Mouse (Mus musculus) stomach, embryonic 16.5 days (tissue): Measurements from ENCODE around the gene Eif3b. TPM values are rescaled to one million over a fixed set of nuclear protein-coding genes. Genes with fewer than 3 reads are reported as not detected.

Experiments
- ATAC-seq: fragments of 200-750 bp; cut with Nextera tagmentation; 2 replicates; pipeline ENCODE4 v1.8.0; 2017; ENCODE audit warnings: moderate number of reproducible peaks, moderate TSS enrichment; ENCODE audit not compliant: insufficient read depth, low FRiP score
- H3K27ac ChIP-seq: fragments of 300-500 bp; sonication (generic); 2 replicates; pipeline ENCODE4 v1.5.1; 2014; ENCODE audit warnings: low read length
- H3K27me3 ChIP-seq: fragments of 300-500 bp; sonication (generic); 2 replicates; pipeline ENCODE4 v1.6.1; 2014; ENCODE audit warnings: low read length, control low read depth, mixed read lengths; ENCODE audit not compliant: control insufficient read depth, insufficient read depth
- H3K36me3 ChIP-seq: fragments of 300-500 bp; sonication (generic); 2 replicates; pipeline ENCODE4 v1.6.1; 2014; ENCODE audit warnings: low read length; ENCODE audit not compliant: control insufficient read depth, insufficient read depth
- H3K4me1 ChIP-seq: fragments of 300-500 bp; sonication (generic); 2 replicates; pipeline ENCODE4 v1.6.1; 2014; ENCODE audit warnings: low read length, control low read depth, mixed read lengths; ENCODE audit not compliant: control insufficient read depth, insufficient read depth
- H3K4me2 ChIP-seq: fragments of 300-500 bp; sonication (generic); 2 replicates; pipeline ENCODE4 v1.6.1; 2014; ENCODE audit warnings: low read depth, low read length, mixed read lengths
- H3K4me3 ChIP-seq: fragments of 300-500 bp; sonication (generic); replicated peaks from 2 replicates; pipeline ENCODE4 v1.5.1; 2014; ENCODE audit warnings: mild to moderate bottlenecking, low read length
- H3K9ac ChIP-seq: fragments of 300-500 bp; sonication (generic); 2 replicates; pipeline ENCODE4 v1.6.1; 2014; ENCODE audit warnings: low read length
- H3K9me3 ChIP-seq: fragments of 300-500 bp; sonication (generic); replicated peaks from 2 replicates; pipeline ENCODE4 v1.6.1; 2016; ENCODE audit warnings: low read length, control low read depth; ENCODE audit not compliant: control insufficient read depth
- WGBS: fragments of 180-500 bp; shearing (Covaris S2); extraction: QIAGEN DNeasy Blood & Tissue Kit; methylation state at CpG from one replicate; pipeline ENCODE4 v1.1.7; 2014; 5-methylcytosine and 5-hydroxymethylcytosine counted together
- polyA plus RNA-seq: library from polyadenylated mRNA; unstranded; fragments of >200 nt; fragmentation: Nextera tagmentation; extraction: Ambion mirVana; gene quantifications from 2 replicates; pipeline ENCODE4 v1.2.1, GENCODE M21; 2015

The Eif3b gene
- polyA plus RNA-seq, 1 experiment from 2014 or later = 72.7 TPM

DNA sequence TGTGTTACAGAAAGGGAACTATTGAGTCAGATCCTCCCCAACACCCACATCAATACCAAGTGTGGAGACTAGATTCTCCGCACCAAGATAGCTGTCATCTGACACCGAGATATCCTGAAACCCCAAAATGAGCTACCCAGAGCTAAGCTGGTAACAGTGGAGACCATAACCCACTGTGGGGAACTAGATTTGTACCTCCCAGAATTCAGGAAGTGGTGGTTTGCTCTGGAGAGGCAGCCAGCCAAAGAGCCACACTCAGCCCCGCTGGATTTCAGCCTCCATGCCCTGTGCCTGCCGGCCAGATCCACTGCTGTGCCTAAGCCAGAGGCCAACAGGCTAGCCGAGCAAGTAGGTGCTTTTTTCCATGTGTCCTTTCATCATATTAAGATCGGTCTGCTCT lies 39.8 kb upstream of the Eif3b start:
- Histone ChIP-seq H3K9me3 (no peaks in the 10 kb centered on the region), H3K9ac (no peak overlapping the region), H3K27ac (no peak overlapping the region), H3K36me3 (no peaks in the 10 kb centered on the region), H3K27me3 (no peaks in the 10 kb centered on the region), H3K4me3 (no peak overlapping the region), H3K4me2 (no peak overlapping the region), H3K4me1 (peaks cover 5% of the 10 kb centered on the region)
- ATAC-seq = no peak
- 68% methylated on average over 6 of the region's 6 CpGs for WGBS

GRCm38 (mm10) chr5:140381156-140381555 lies 38.0 kb upstream of the Eif3b start:
- H3K27me3 ChIP-seq = no peaks in the 10 kb centered on the region
- H3K36me3 ChIP-seq = no peaks in the 10 kb centered on the region
- H3K4me3 ChIP-seq = no peak overlapping the region
- ATAC-seq = no peak
- no peaks in the 10 kb centered on the region for H3K9me3 ChIP-seq
- H3K4me1 ChIP-seq = peaks cover 5% of the 10 kb centered on the region
- 88% methylated on average over 7 of the region's 7 CpGs for WGBS
- H3K4me2 ChIP-seq = no peak overlapping the region
- no peak overlapping the region for H3K27ac ChIP-seq
- no peak overlapping the region for H3K9ac ChIP-seq

- no peak overlapping the region for H3K4me2 ChIP-seq
- no peaks in the 10 kb centered on the region for H3K9me3 ChIP-seq
- no peaks in the 10 kb centered on the region for H3K27me3 ChIP-seq
- H3K27ac ChIP-seq = no peak overlapping the region
- no peaks in the 10 kb centered on the region for H3K36me3 ChIP-seq
- no peak overlapping the region for H3K4me3 ChIP-seq
- peaks cover 5% of the 10 kb centered on the region for H3K4me1 ChIP-seq
- WGBS = 89% methylated on average over 6 of the region's 6 CpGs
- ATAC-seq = no peak
- no peak overlapping the region for H3K9ac ChIP-seq
Observed at GRCm38 (mm10) chr5:140382688-140383087, 36.4 kb upstream of the Eif3b start.

DNA sequence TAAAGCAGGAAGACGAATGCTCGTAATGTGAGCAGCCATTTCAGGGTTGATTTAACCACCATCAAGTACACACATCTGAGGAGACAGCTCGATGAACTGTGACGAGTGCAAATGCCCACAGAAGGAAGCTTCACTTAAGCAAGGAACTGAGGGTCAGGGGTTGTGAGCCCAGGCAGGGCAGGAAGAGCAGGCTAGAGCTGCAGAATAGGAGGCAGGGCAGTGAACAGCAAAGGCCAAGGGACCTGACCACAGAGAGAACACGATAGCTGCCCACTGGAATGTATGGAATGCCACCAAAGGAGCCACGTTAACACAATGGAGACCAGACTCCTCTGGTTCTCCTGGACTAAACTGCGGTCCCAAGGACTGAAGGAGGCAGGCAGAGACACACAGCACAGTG lies 35.6 kb upstream of the Eif3b start:
- Histone ChIP-seq H3K4me1 (peaks cover 12% of the 10 kb centered on the region), H3K27me3 (no peaks in the 10 kb centered on the region), H3K9ac (0 out of 2 replicates have a peak overlapping the region, but pooled peaks have one; percentile 28), H3K9me3 (no peaks in the 10 kb centered on the region), H3K4me2 (no peak overlapping the region), H3K4me3 (no peak overlapping the region), H3K27ac (no peak overlapping the region), H3K36me3 (no peaks in the 10 kb centered on the region)
- 22% methylated on average over 7 of the region's 7 CpGs for WGBS
- no peak for ATAC-seq

DNA sequence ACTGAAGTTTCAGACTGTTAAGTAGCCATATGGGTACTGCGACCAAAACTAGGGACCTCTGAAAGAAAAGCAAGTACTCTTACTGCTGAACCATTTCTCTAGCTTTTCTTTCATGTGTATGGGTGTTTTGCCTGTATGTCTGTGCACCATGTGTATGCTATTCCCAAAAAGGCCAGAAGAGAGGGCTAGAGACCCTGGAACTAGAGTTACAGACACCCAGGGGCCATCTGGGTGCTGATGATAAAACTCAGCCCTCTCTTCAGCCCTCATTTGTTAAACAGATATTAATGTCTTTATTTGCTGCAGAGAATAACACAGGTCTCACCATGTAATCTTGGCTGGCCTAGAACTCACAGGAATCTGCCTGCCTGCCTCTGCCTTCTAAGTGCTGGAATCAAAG lies 34.7 kb upstream of the Eif3b start:
- WGBS = 93% methylated on average over 1 of the region's 1 CpGs
- Histone ChIP-seq H3K9me3 (no peaks in the 10 kb centered on the region), H3K27ac (no peak overlapping the region), H3K4me3 (no peak overlapping the region), H3K4me2 (no peak overlapping the region), H3K9ac (no peak overlapping the region), H3K36me3 (no peaks in the 10 kb centered on the region), H3K4me1 (peaks cover 15% of the 10 kb centered on the region), H3K27me3 (no peaks in the 10 kb centered on the region)
- ATAC-seq = no peak

GRCm38 (mm10) chr5:140387236-140387635 lies 31.9 kb upstream of the Eif3b start:
- Histone ChIP-seq H3K9ac (no peak overlapping the region), H3K27me3 (no peaks in the 10 kb centered on the region), H3K4me1 (peaks cover 17% of the 10 kb centered on the region), H3K4me2 (no peak overlapping the region), H3K9me3 (no peaks in the 10 kb centered on the region), H3K4me3 (no peak overlapping the region), H3K36me3 (no peaks in the 10 kb centered on the region), H3K27ac (no peak overlapping the region)
- 84% methylated on average over 7 of the region's 7 CpGs for WGBS
- no peak for ATAC-seq

- H3K4me2 ChIP-seq = peak overlapping the region; percentile 98
- H3K27me3 ChIP-seq = no peaks in the 10 kb centered on the region
- H3K27ac ChIP-seq = no peak overlapping the region
- H3K4me1 ChIP-seq = peaks cover 17% of the 10 kb centered on the region
- WGBS = 64% methylated on average over 12 of the region's 12 CpGs
- H3K36me3 ChIP-seq = no peaks in the 10 kb centered on the region
- H3K9me3 ChIP-seq = no peaks in the 10 kb centered on the region
- peak overlapping the region; percentile 70 for H3K4me3 ChIP-seq
- no peak for ATAC-seq
- peak overlapping the region; percentile 81 for H3K9ac ChIP-seq
Observed at GRCm38 (mm10) chr5:140387816-140388510, 31.2 kb upstream of the Eif3b start.

- H3K27me3 ChIP-seq = no peaks in the 10 kb centered on the region
- H3K4me2 ChIP-seq = peak within 1 kb of the TSS; percentile 98
- H3K27ac ChIP-seq = no peak within 1 kb of the TSS
- H3K4me1 ChIP-seq = peaks cover 12% of the 10 kb centered on the region
- under 1% methylated on average over 62 of the region's 63 CpGs for WGBS
- H3K9ac ChIP-seq = peak within 1 kb of the TSS; percentile 81
- H3K36me3 ChIP-seq = no peaks in the 10 kb centered on the region
- H3K4me3 ChIP-seq = peak within 1 kb of the TSS; percentile 70
- no peaks in the 10 kb centered on the region for H3K9me3 ChIP-seq
- peak; percentile 95 for ATAC-seq
Observed at GRCm38 (mm10) chr5:140388588-140389576, 30.2 kb upstream of the Eif3b start, which contains the start of gene Snx8. Gene Snx8 (minus strand): TSS chr5:140389262.

GRCm38 (mm10) chr5:140389647-140390046 lies 29.5 kb upstream of the Eif3b start:
- Histone ChIP-seq H3K36me3 (no peaks in the 10 kb centered on the region), H3K4me3 (peak overlapping the region; percentile 70), H3K27ac (no peak overlapping the region), H3K27me3 (no peaks in the 10 kb centered on the region), H3K4me2 (peak overlapping the region; percentile 98), H3K9me3 (no peaks in the 10 kb centered on the region), H3K9ac (peak overlapping the region; percentile 63), H3K4me1 (peaks cover 12% of the 10 kb centered on the region)
- no peak for ATAC-seq
- 54% methylated on average over 3 of the region's 3 CpGs for WGBS
